Mouse (Mus musculus) embryonic facial prominence, embryonic 14.5 days (tissue): Measurements from ENCODE around the gene Abcc6. TPM values are rescaled to one million over a fixed set of nuclear protein-coding genes. Genes with fewer than 3 reads are reported as not detected.

Source experiments
- ATAC-seq: fragments of 200-750 bp; cut with Nextera tagmentation; 2 replicates; pipeline ENCODE4 v1.8.0; 2017; ENCODE audit warnings: low read depth, moderate number of reproducible peaks, moderate TSS enrichment
- DNase-seq: peaks from one replicate; pipeline ENCODE4 v3.0.0-alpha.2; 2015; ENCODE audit warnings: low spot score
- H3K27ac ChIP-seq: fragments of 300-500 bp; sonication (generic); replicated peaks from 2 replicates; pipeline ENCODE4 v1.5.1; 2014; ENCODE audit warnings: low read depth, mild to moderate bottlenecking, low read length, moderate library complexity
- H3K27me3 ChIP-seq: fragments of 300-500 bp; sonication (generic); replicated peaks from 2 replicates; pipeline ENCODE4 v1.6.1; 2014; ENCODE audit warnings: low read length; ENCODE audit not compliant: control insufficient read depth, insufficient read depth
- H3K36me3 ChIP-seq: fragments of 300-500 bp; sonication (generic); 2 replicates; pipeline ENCODE4 v1.6.1; 2014; ENCODE audit warnings: low read length, mixed read lengths; ENCODE audit not compliant: control insufficient read depth, insufficient read depth
- H3K4me1 ChIP-seq: fragments of 300-500 bp; sonication (generic); 2 replicates; pipeline ENCODE4 v1.6.1; 2014; ENCODE audit warnings: antibody characterized with exemption, low read length; ENCODE audit not compliant: control insufficient read depth, insufficient read depth
- H3K4me2 ChIP-seq: fragments of 300-500 bp; sonication (generic); 2 replicates; pipeline ENCODE4 v1.6.1; 2014; ENCODE audit warnings: low read depth, mild to moderate bottlenecking, low read length, moderate library complexity, mixed read lengths
- H3K4me3 ChIP-seq: fragments of 300-500 bp; sonication (generic); 2 replicates; pipeline ENCODE4 v1.5.1; 2014; ENCODE audit warnings: low read depth, mild to moderate bottlenecking, low read length
- H3K9ac ChIP-seq: fragments of 300-500 bp; sonication (generic); 2 replicates; pipeline ENCODE4 v1.6.1; 2014; ENCODE audit warnings: low read depth, mild to moderate bottlenecking, low read length, moderate library complexity, mixed read lengths
- H3K9me3 ChIP-seq: fragments of 300-500 bp; sonication (generic); 2 replicates; pipeline ENCODE4 v1.6.1; 2016; ENCODE audit warnings: low read length; ENCODE audit not compliant: control insufficient read depth
- WGBS: fragments of 180-500 bp; shearing (Covaris S2); extraction: QIAGEN DNeasy Blood & Tissue Kit; methylation state at CpG from one replicate; pipeline ENCODE4 v1.1.7; 2014; 5-methylcytosine and 5-hydroxymethylcytosine counted together
- polyA plus RNA-seq: library from polyadenylated mRNA; unstranded; fragments of >200 nt; fragmentation: Nextera tagmentation; extraction: Ambion mirVana; gene quantifications from 2 replicates; pipeline ENCODE4 v1.2.1, GENCODE M21; 2014

Gene Abcc6
- polyA plus RNA-seq, 1 experiment from 2014 or later = 0.64 TPM

- no peaks in the 10 kb centered on the region for H3K27me3 ChIP-seq
- no peaks in the 10 kb centered on the region for H3K4me1 ChIP-seq
- H3K4me3 ChIP-seq = no peak overlapping the region
- ATAC-seq (no peak), DNase-seq (no peak)
- no peak overlapping the region for H3K4me2 ChIP-seq
- H3K9me3 ChIP-seq = no peaks in the 10 kb centered on the region
- H3K36me3 ChIP-seq = peaks cover 79% of the 10 kb centered on the region
- no peak overlapping the region for H3K27ac ChIP-seq
- no peak overlapping the region for H3K9ac ChIP-seq
- WGBS = 85% methylated on average over 4 of the region's 4 CpGs
These were observed 22.2 kb upstream of the Abcc6 start for GRCm38 (mm10) chr7:46052161-46052821.

- H3K27ac ChIP-seq = no peak overlapping the region
- no peak overlapping the region for H3K9ac ChIP-seq
- no peaks in the 10 kb centered on the region for H3K27me3 ChIP-seq
- H3K4me3 ChIP-seq = no peak overlapping the region
- H3K36me3 ChIP-seq = peaks cover 80% of the 10 kb centered on the region
- no peak for DNase-seq
- 84% methylated on average over 7 of the region's 7 CpGs for WGBS
- no peaks in the 10 kb centered on the region for H3K4me1 ChIP-seq
- no peak overlapping the region for H3K4me2 ChIP-seq
- no peaks in the 10 kb centered on the region for H3K9me3 ChIP-seq
- ATAC-seq = no peak
These were observed 19.9 kb upstream of the Abcc6 start for GRCm38 (mm10) chr7:46049981-46050380.

- no peak for ATAC-seq
- WGBS = 90% methylated on average over 13 of the region's 13 CpGs
- Histone ChIP-seq H3K4me2 (no peak overlapping the region), H3K9me3 (no peaks in the 10 kb centered on the region), H3K27ac (no peak overlapping the region), H3K4me3 (no peak overlapping the region), H3K27me3 (no peaks in the 10 kb centered on the region), H3K36me3 (peaks cover 80% of the 10 kb centered on the region), H3K9ac (no peak overlapping the region), H3K4me1 (no peaks in the 10 kb centered on the region)
- no peak for DNase-seq
These were observed 17.9 kb upstream of the Abcc6 start for GRCm38 (mm10) chr7:46047873-46048562.

- no peak overlapping the region for H3K27ac ChIP-seq
- peaks cover 84% of the 10 kb centered on the region for H3K36me3 ChIP-seq
- no peak overlapping the region for H3K4me2 ChIP-seq
- H3K9me3 ChIP-seq = no peaks in the 10 kb centered on the region
- DNase-seq = no peak
- no peaks in the 10 kb centered on the region for H3K4me1 ChIP-seq
- ATAC-seq = no peak
- no peak overlapping the region for H3K4me3 ChIP-seq
- no peaks in the 10 kb centered on the region for H3K27me3 ChIP-seq
- no peak overlapping the region for H3K9ac ChIP-seq
- WGBS = 93% methylated on average over 11 of the region's 11 CpGs
These were observed 15.8 kb upstream of the Abcc6 start for GRCm38 (mm10) chr7:46045882-46046281.

GRCm38 (mm10) chr7:46044106-46044505, 14.0 kb upstream of the Abcc6 start:
- Histone ChIP-seq H3K36me3 (peaks cover 86% of the 10 kb centered on the region), H3K27me3 (no peaks in the 10 kb centered on the region), H3K9ac (no peak overlapping the region), H3K9me3 (no peaks in the 10 kb centered on the region), H3K4me3 (no peak overlapping the region), H3K27ac (no peak overlapping the region), H3K4me2 (no peak overlapping the region), H3K4me1 (no peaks in the 10 kb centered on the region)
- no peak for ATAC-seq
- no peak for DNase-seq
- WGBS = 88% methylated on average over 10 of the region's 10 CpGs

GRCm38 (mm10) chr7:46039873-46040272, 9.8 kb upstream of the Abcc6 start:
- Histone ChIP-seq H3K36me3 (peaks cover 58% of the 10 kb centered on the region), H3K9me3 (no peaks in the 10 kb centered on the region), H3K4me3 (no peak overlapping the region), H3K4me1 (peaks cover 2% of the 10 kb centered on the region; the same call in 1 of the 2 replicates), H3K27me3 (no peaks in the 10 kb centered on the region), H3K4me2 (no peak overlapping the region), H3K27ac (no peak overlapping the region), H3K9ac (no peak overlapping the region)
- 62% methylated on average over 2 of the region's 2 CpGs for WGBS
- ATAC-seq = peak; percentile 75; the same call in 1 of the 2 replicates
- DNase-seq = peak; percentile 27

GRCm38 (mm10) chr7:46037433-46037832, 7.3 kb upstream of the Abcc6 start:
- ATAC-seq = no peak
- Histone ChIP-seq H3K36me3 (peaks cover 34% of the 10 kb centered on the region), H3K4me3 (no peak overlapping the region), H3K4me1 (peaks cover 9% of the 10 kb centered on the region), H3K9me3 (no peaks in the 10 kb centered on the region), H3K27ac (no peak overlapping the region), H3K4me2 (no peak overlapping the region), H3K27me3 (no peaks in the 10 kb centered on the region), H3K9ac (no peak overlapping the region)
- WGBS = 91% methylated on average over 6 of the region's 6 CpGs
- DNase-seq = no peak

GRCm38 (mm10) chr7:46035468-46035867, 5.4 kb upstream of the Abcc6 start:
- H3K4me2 ChIP-seq = no peak overlapping the region
- peaks cover 15% of the 10 kb centered on the region; the same call in 1 of the 2 replicates for H3K36me3 ChIP-seq
- no peak overlapping the region for H3K4me3 ChIP-seq
- WGBS = 82% methylated on average over 2 of the region's 2 CpGs
- DNase-seq (no peak), ATAC-seq (no peak)
- no peaks in the 10 kb centered on the region for H3K27me3 ChIP-seq
- no peaks in the 10 kb centered on the region for H3K9me3 ChIP-seq
- H3K9ac ChIP-seq = 0 out of 2 replicates have a peak overlapping the region, but pooled peaks have one; percentile 84
- H3K4me1 ChIP-seq = peaks cover 9% of the 10 kb centered on the region
- no peak overlapping the region for H3K27ac ChIP-seq
